Mouse (Mus musculus) olfactory bulb, adult 2 months (tissue): ENCODE results near the gene Lipc.

ENCODE experiments used
- CTCF ChIP-seq: fragments of 200-500 bp; IDR thresholded peaks from 2 replicates; pipeline ENCODE4 v1.5.1; 2012; ENCODE audit warnings: low read depth, mild to moderate bottlenecking, low read length, moderate library complexity; ENCODE audit not compliant: insufficient read depth
- POLR2A ChIP-seq: fragments of 200-500 bp; IDR thresholded peaks from 2 replicates; pipeline ENCODE4 v1.6.1; 2012; ENCODE audit warnings: mild to moderate bottlenecking, low read depth, low read length, moderate library complexity; ENCODE audit not compliant: insufficient read depth

GRCm38 (mm10) chr9:70959447-70959846, 7.4 kb upstream of the Lipc start:
- TF ChIP-seq CTCF (no peak), POLR2A (no peak)
